Mouse (Mus musculus) frontal cortex, postnatal 10 days (tissue): ENCODE data around the gene Xrn2.

Experiments
- DNase-seq, 2 experiments: peaks; one replicate each; pipeline ENCODE4 v3.0.0; 2022; ENCODE audit warnings: low spot score in 2 of 2, mixed read lengths in 1 of 2

The Xrn2 gene

DNA sequence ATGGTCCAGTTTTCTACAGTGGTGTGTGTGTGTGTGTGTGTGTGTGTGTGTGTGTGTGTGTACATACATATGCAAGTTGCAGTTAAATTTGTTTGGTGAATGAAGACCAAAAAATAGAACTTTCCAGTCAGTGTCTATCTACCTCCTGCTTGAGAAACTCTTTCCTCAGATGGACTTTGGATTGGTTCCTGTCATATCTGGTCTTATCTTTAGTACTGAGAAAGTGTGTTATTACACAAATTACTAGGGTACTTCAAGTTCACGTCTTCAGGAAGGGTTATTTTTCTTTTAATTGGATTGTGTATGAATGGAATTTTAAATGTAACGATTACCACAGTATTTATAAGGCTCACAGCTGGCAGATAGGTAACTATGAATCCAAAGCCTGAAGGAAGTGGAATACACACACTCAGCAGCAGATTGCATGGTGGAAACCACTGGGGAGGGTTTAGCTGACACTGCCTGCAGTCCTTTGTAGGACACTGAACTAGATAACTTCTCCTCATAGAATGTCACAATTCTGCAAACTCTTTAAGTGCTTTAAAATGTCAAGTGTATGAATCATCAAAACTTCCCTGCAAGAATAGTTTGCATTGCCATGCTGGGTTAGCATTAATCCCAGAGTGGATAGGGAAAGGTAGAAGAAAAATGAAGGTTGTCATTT is 40.6 kb downstream of the Xrn2 start:
- no peak for DNase-seq

DNA sequence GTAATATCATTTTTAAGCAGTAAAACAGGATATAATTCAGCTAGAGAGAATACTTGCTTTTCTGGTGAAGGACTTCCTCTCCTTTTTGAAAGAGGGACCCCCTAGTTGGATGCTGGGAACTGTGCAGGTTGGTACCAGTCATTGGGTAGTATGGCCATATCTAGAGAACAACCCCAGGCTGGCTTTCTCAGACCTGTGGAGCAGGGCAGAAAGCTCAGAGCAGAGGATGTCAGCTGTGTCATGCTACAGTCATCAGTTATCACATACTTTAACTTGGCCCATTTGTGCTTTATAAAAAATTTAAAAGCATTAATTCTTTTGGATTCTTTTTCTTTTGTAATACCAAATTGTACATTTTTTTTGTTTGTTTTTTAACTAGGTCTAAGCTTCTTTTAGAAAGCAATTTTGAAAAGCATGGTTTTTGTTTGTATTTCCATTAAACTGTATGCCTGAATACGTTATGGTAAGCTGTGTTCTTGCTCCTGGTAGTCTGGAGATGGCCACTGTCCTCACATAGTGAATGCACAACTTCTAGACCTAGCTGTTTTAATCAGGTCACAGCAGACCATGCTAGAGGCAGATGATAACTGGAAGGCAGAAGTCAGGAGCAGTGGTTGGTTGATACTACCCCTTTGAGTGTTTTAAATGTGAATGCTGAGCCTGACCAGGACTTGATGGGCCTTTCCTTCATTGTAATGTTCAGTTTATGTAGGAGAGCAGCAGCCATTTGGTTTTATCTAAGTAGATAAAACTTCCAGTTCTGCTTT is 54.9 kb downstream of the Xrn2 start:
- no peak for DNase-seq

DNA sequence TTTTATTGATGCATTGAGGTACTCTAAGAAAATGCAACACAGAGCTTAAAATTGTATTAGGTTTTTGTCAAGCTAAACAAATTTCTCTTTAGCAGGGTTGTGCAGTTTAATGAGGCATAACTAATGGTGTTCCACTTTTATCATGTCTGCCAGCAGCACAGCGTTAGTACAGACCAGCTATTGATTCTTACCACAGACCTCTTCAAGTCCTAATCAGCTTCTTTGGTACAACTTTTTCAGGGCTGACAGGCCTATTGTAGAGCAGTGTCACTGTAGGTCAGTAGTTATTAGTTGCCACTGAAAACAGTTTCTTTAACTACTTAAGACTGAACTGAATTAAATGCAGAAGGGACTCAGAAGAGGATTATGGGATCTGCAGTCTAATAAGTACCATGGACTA is 56.3 kb downstream of the Xrn2 start:
- no peak for DNase-seq

DNA sequence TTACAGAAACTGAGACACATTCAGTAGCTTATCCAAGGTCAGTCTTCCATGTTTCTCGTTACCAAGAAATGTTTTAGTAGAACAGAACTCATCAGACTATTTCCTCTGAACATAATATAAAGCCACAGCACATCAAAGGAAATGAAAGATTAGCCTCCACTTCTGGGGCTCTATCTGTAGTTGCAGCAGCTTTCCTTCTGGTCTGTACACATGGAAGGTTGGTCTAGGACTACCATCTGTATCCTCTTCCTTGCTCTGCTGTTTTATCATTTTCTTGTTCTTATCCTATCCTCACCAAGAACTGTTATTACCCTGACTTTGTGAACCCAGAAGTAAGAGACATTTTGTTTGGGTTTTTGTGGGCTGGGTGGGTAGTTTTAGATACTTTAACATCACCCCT is 57.5 kb downstream of the Xrn2 start:
- DNase-seq = no peak

DNA sequence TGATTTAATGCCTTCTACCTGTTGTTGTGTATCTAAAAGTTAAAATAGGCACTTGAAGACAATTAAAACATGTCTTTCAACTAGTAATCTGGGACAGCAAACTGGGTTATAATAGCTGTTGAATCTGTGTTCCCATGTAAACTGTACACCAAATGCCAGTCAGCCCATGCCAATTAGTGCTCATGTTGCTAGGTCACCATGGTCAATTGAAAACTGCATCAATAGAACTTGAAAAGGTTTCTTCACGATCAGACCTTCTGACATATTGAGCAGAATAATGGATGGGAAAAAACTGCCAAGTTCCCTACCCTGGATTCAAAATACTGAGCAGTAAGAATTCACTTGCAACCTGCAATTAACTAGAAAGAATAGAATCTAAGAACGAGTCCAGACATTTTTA is 61.2 kb downstream of the Xrn2 start:
- DNase-seq = no peak

DNA sequence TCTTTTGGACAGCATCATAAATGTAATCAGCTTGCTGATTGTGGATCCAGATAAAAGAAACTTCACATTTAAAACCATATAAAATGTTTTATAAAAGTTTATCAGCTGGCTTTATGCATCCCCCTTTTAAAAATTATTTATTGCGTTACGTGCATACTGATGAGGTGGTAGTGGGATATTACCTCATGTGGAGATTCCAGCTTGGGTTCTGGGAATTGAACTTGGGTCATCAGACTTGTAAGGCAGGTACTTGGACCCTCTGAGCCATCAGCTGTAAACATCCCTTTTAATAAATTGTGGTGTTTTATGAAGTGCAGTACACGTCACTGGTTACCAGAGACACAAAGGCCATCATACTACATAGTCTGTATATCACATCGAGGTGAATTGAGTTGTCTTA is 61.6 kb downstream of the Xrn2 start:
- no peak for DNase-seq

DNA sequence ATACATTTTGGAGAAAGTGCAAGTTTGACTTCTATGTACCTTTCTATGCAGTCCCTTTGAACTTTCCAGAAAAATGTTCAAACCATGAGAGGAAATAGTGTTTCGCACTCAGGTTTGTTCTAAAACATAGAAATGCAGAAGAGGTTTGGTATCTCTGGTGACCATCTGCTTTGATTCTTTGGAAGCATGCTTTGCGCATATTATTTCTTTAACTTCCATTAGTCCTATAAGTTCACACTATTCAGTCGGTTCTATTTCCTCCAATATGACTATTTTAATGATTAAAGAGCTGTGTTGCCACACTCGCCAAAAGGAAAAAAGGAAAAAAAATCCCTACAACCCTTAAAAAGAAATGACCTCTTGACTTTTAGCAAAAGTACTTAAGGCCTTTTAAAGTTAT is 69.6 kb downstream of the Xrn2 start:
- DNase-seq = no peak

DNA sequence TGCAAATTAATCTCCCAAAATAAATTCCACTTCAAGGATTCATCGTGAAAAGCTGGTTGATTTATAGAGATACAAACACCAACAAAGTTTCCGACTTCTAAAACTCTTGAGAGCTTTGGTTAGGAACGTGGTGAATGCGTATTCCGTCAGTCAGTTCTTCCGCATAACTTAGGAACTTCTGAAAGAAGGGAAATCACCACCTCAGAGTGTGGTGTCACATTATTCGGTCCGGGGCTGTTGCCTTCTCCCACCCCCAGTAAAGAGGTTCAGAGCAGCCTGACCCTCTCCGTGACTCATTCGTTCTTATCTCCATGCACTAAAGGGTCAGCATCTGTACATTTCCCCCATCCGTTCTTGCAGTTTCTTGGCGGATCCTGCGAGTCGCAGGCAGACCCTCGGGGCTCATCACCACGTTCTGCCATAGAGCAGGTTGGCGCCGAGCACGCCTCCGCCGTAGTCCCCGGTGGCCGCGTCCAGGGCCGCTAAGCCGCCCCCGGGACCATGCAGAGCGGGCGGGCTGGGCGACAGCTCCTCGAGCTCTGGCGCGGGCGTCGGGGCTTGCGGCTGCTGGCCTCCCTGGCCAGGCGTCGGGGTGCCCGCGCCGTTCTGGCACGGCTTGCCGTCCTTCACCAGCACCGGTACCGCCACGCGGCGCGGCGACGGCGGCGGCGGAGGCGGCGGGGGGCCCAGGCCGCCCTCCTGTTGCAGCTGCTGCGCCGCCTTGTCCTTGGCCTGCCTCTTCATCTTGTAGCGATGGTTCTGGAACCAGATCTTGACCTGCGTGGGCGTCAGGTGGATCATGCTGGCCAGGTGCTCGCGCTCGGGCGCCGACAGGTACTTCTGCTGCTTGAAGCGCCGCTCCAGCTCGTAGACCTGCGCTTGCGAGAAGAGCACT is 70.9 kb downstream of the Xrn2 start:
- DNase-seq = peak in 1 of 2 experiments; percentile 12

DNA sequence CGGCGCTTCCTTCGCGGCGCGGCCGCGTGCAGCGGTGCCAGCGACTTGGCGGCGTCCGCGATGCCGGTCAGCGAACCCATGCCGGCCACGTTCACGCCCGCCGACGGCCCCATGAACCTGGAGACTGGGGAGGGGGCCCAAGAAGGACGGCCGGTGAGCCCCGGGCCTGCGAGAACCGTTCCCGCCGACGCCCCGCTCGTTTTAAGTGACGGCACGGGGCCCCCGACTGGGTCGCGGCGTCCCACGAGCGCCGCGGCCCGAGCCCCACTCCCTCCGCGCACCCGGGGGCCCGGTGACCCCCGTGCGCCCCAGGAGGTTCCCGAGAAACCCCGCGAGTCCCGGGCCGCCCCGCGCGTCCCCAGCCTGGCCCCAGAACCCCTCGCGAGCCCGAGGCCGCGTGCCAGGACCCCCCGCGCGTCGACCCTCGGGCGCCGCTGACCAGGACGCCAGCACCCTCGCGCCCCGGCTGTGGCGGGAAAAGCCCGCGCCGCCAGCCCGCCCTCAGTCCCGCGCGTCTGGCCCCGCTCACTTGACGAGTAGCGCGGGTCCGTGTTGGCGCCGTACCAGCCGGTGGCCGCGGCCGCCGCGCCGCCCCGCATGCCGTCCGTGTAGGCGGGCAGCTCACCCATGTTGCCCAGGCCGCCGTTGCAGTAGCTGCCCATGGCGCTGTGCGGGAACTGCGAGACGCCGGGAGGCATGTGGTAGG is 71.7 kb downstream of the Xrn2 start:
- no peak for DNase-seq

DNA sequence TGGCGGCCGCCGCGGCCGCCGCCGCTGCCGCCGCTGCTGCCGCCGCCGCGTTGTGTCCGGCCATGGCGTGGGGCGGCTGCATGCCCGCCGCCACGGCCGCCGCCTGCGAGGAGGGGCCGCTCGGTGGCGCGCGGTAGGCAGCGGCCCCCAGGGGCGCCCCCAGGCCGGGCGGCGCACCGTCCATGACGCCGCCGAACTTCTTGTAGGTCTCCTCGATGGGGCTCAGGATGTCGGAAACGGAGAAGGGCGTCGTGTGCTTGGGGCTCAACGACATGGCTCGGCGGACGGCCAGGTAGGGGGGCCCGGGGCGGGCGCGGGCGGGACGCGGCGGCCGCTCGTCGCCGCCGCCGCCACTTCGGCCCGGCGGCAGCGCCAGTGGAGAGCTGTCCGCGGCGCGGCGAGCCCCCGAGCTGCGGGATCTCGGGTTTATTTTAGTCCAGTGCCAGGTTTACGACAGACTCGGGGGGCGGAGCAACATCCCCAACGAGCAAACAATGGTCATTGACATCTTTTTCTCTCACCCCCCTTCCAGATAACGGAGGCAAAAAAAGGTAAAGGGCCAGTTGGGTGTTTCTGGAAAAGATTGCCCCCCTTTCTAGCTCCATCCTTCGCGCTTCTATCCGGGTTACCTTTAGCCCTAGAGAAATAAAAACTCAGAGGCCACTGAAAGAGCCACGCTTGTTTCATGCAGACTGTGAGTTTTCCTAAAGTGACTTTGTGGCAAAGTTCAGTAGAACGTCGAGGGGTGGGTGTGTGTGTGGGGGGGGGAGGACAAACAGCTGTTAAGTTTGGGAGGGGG is 72.5 kb downstream of the Xrn2 start, which contains the start of gene Nkx2-4:
Gene Nkx2-4 (minus strand): TSS at position 374 of the 799 bp plus-strand sequence.
- DNase-seq = no peak

DNA sequence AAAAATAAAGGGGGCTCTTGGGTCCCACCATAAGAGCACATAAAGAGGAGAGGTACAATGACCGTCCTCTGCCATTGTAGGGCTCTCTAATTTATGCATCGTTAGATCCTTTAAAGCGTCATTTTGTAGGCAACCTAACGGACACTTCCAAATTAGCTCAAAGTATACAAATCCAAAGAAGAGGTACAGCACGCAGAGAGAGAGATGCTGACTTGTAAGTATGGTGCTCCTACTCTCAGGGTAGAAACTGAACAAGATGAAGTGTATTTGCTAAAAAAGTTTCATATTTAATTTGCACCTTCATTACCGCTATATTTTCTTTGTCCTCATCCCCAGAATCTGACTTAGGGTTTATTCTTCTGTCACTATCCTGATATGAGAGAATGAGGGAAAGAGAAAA is 73.1 kb downstream of the Xrn2 start:
- no peak for DNase-seq

DNA sequence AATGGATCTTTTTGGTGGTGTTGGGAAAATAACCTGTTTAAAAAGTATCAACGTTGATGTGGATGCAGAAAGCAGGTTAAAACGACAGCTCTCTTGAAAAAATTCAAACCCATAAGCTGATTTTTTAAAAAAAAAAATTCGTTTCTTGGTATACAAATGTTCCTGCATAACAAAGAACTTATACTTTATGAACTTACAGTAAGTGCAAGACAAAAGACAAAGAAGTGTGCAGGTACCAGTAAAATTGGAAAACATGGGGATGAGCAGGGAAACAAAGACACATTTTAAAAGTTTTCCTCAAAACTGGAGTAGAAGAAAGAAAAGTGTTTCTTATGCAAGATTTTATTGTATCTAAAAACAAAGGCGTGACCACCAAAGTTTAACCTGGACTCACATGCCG is 73.6 kb downstream of the Xrn2 start:
- DNase-seq = no peak

DNA sequence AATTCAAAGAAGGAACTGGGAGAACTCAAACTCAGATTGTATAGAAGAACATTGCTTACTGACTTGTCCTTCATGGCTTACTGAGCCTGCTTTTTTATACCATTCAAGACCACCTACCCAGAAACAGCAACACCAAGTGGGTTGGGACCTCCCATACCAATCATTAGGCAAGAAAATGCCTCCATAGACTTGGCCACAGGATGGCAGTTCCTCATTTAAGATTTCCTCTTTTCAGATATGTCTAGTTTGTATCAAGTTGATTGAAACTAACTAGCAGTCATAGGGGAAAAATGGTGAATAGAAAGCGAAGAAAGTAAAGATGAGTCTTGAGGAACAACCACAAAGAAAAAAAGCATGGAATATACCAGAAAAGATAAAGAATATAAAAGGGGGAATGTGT is 106.9 kb downstream of the Xrn2 start:
- no peak for DNase-seq

DNA sequence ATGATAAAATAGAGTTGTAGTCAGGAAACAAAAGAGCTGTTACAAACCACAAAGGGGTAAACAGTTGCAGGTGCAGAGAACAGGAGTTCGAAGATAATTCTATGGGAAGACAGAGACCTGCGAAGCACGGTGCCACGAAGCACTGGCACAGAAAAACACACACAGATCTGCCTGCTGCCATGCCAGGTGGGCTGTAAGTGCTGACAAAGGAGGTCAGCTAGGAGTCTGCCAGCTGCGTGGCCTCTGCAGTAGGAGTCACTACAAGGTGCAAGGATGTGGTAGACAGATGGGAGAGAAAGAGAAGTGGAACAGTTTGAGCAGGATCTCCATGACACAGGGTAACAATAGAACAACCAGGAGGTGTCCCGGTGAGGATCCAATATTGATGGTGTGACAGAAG is 114.6 kb downstream of the Xrn2 start:
- DNase-seq = no peak
